Mouse (Mus musculus) layer of hippocampus, adult 8-10 months (tissue): ENCODE results near the gene Brd2. TPM values are rescaled to one million over a fixed set of nuclear protein-coding genes. Genes with fewer than 3 reads are reported as not detected.
"Not testable (repeated sequence)": the region's sequence is repeated elsewhere in the genome, so short reads cannot be mapped to it uniquely, and the experiment has no call there.

Source experiments
- DNase-seq, 2 experiments: peaks; one replicate each; pipeline ENCODE4 v3.0.0; 2022; ENCODE audit warnings: low spot score in 2 of 2
- total RNA-seq, 4 experiments: library from RNA; stranded (reverse); gene quantifications; 2 replicates each; pipeline ENCODE4 v1.2.4; 2022

Brd2 gene
- total RNA-seq = 100 to 1,000 TPM; 190 to 204 (median 197) TPM

DNA sequence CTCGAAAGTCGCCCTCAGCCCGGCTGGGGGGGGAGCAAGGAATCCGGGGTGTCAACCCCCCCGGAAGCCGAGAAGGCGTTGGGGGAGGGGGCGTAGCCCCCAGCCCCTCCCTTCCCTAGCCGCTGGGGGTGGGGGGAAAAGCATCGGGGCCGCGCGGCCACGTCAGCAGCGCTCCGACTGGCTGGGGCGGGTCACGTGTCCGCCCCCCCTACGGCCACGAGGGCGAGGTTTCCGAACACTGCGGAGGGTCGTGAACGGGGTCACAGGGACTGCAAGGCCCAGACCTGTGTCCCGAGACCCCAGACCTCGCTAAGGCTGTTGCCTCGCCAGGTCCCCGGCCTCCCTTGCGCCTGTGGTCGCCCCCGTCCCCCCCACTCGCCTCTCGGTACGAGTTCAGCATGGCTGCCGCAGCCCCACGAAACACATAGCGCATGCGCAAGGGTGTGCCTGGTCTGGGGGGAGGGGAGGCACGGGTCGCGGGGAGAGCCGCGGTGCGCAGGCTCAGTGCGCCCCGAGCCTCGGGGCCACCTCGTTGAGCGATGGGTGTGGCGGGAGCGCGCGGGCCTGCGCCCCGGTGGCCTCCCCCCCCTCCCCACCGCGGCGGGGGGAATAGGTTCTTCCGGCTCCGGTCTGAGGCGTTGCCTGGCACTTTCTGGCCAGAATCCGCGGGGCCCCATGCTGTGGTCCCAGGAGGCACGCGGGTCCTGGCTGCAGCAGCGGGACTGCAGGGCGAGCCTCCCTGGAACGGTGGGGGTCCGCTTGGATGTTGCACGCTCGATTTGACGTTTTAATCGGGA lies at the start of gene Brd2:
Gene Brd2 (minus strand): TSS at position 447 of the 797 bp plus-strand sequence.
- DNase-seq = peak; percentile 93 to 95

DNA sequence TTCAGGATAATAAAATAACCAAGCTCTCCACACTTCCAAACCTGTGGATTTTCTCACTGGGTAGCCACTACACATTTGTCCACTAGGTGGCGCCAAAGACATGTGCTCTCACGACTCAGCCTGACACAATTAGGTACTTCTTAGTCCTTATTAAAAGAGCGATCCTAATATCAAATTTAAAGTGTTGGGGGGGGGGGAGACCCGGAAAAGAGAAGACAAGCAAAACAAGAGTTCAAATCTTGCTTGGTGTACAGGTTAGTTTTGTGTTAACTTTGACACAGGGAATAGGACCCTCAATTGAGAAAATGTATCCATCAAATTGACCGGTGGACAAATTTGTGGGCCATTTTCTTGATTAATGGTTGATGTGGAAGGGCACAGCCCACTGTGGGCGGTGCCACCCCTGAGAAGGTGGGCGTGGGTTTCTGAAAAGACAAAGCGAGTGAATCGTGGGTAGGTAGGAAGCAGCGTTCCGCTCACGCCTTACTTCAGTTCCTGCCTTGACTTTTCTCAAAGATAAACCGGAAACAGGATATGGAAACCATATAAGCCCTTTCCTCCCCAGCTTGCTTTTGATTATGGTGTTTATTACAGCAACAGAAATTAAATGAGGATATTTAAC lies 48.6 kb upstream of the Brd2 start:
- peak; percentile 56 to 88 for DNase-seq

DNA sequence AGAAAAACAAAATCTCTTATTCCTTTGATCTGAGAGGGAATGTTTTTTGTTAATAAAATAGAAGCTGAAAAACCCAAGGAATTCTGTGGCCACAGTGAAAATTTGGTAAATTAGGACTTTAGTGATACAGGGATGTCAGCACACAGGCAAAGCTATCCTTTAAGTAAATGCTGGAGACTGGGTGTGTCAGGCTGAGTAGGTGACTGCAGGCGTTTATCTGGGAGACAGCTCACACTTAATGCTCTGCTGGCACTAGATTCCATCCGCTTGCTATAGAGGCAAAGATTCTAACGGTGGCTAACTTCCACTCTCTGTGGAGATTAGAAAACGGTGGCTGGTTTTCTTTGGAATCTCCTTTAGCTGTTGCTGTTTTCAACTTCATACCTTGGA lies 48.0 kb upstream of the Brd2 start:
- no peak for DNase-seq

DNA sequence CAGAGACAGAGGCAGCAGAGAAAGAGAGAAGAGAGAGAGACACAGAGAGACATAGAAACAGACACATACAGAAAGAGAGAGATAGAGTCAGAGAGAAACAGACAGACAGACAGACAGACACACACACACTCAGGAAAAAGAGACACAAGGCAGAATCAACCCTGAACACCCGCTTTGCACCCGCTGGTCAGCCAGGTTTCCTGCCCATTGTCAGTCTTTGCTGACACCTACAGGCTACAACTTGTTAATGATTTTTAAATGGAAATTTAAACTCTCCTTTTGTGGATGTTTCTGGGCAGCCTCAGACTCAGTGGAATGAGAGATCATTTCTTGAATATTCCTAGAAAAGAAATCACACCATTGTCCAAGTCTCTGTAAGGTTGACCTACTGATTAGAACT lies 46.8 kb upstream of the Brd2 start:
- DNase-seq = peak in 1 of 2 experiments; percentile 14

DNA sequence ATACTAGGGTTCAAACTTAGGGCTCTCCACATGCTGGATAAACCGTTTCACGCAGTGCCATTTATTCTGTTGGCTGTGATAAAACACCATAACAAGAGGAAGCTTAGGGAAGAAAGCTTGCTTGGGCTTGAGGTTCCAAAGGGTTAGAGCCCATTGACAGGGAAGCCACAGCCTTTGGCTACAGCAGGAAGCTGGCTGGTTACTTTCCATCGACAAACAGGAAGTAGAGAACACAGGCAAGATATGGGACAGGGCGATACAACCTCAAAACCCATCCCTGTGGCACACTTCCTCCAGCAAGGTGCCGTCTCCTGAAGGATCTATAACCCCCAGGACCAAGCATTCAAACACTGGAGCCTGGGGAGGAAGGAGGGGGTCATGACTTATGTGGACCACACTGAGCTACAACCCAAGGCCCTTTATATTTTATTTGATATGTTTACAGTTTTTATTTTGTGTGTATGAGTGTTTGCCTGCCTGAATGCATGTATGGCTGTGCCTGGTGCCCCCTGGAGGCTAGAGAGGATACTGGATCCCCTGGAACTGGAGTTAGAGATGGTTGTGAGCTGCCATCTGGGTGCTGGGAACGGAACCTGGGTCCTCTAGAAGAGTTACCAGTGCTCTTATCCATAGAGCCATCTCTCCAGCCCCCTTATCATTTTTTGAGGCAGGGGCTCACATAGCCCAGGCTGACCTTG lies 42.7 kb upstream of the Brd2 start:
- no peak for DNase-seq

DNA sequence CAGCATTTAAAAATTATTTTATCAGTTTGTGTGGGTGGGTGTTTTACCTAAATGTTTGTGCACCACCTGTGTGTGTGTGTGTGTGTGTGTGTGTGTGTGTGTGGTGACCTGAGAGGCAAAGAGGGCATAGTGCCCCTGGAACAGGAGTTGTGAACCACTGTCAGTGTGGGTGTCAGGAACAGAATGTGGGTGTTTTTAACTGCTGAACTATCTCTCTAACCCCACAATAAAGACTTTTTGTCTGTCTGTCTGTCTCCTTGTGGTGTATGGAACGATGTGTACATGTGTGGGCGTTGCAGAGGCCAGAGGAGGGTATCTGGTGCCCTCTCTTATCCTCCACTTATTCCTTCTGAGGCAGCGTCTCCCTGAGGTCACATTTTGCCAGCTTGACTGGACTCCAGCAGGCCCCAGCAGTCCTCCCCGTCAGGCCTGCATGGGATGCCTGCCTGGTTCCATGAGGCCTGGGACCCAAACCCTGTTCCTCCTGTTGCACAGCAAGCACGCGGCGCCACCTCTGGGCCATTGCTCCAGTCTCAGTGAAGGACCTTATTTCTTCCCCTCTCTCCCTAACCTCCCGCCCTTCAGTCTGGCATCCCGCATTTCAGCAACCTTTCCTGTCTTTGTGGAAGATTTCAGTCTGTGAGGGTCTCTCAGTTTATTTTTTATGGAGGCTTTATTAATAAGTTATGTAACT lies 41.9 kb upstream of the Brd2 start:
- no peak for DNase-seq

GRCm38 (mm10) chr17:34155534-34155933 lies 33.1 kb upstream of the Brd2 start:
- DNase-seq = no peak

GRCm38 (mm10) chr17:34152923-34153322 lies 30.5 kb upstream of the Brd2 start, which contains the start of gene H2-DMb1:
Gene H2-DMb1, plus strand, starts transcription at chr17:34153072.
- no peak for DNase-seq

- no peak for DNase-seq
Measured at GRCm38 (mm10) chr17:34144960-34145371, 22.5 kb upstream of the Brd2 start.

GRCm38 (mm10) chr17:34144221-34144620 lies 21.8 kb upstream of the Brd2 start:
- not testable (repeated sequence) for DNase-seq

GRCm38 (mm10) chr17:34143461-34143860 lies 21.0 kb upstream of the Brd2 start:
- DNase-seq = no peak

- no peak for DNase-seq
Measured at GRCm38 (mm10) chr17:34143033-34143432, 20.6 kb upstream of the Brd2 start, which contains the start of gene H2-DMb2. Gene H2-DMb2, plus strand, starts transcription at chr17:34143307.

GRCm38 (mm10) chr17:34142456-34143010 lies 20.1 kb upstream of the Brd2 start:
- DNase-seq = no peak

- peak in 1 of 2 experiments; percentile 48 for DNase-seq
Measured at GRCm38 (mm10) chr17:34141448-34141847, 19.0 kb upstream of the Brd2 start.

GRCm38 (mm10) chr17:34140240-34140639 lies 17.8 kb upstream of the Brd2 start:
- no peak for DNase-seq

- no peak for DNase-seq
Measured at GRCm38 (mm10) chr17:34139416-34139815, 17.0 kb upstream of the Brd2 start.

DNA sequence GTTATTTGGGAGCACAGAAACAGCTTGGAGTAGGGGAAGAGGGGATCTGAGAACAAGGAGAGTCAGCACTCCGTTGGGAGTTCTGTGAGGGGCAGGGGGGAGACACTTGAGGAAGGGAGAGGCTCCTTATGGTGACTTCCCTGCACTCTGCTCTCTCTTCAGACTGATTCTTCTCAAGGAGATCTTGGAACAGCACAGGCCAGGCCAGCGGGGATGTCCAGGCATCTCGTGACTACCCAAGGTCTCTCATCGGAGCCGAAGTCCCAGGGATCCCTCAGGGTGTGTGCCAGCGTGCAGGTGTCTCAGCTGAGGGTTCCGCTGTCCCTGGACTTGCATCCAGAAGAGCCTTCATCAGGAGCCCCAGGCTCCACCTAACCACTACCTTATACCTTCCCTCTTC lies 16.2 kb upstream of the Brd2 start:
- no peak for DNase-seq

- no peak for DNase-seq
Measured at GRCm38 (mm10) chr17:34137601-34138000, 15.2 kb upstream of the Brd2 start.

GRCm38 (mm10) chr17:34135297-34136224 lies 13.1 kb upstream of the Brd2 start:
- DNase-seq = peak; percentile 98 to 99

- DNase-seq = no peak
Measured at GRCm38 (mm10) chr17:34134451-34134850, 12.0 kb upstream of the Brd2 start.
